Mouse (Mus musculus) lung, embryonic 16.5 days (tissue): ENCODE measurements around the gene Frem1. TPM values are rescaled to one million over a fixed set of nuclear protein-coding genes. Genes with fewer than 3 reads are reported as not detected.

ENCODE experiments used
- ATAC-seq: fragments of 200-750 bp; cut with Nextera tagmentation; 2 replicates; pipeline ENCODE4 v1.8.0; 2017; ENCODE audit warnings: low read depth, mild to moderate bottlenecking, moderate library complexity
- H3K27ac ChIP-seq: fragments of 300-500 bp; sonication (generic); 2 replicates; pipeline ENCODE4 v1.5.1; 2014; ENCODE audit warnings: mild to moderate bottlenecking, control low read depth, low read length
- H3K27me3 ChIP-seq: fragments of 300-500 bp; sonication (generic); 2 replicates; pipeline ENCODE4 v1.6.1; 2014; ENCODE audit warnings: low read depth, low read length, mixed read lengths; ENCODE audit not compliant: control insufficient read depth, insufficient read depth
- H3K36me3 ChIP-seq: fragments of 300-500 bp; sonication (generic); 2 replicates; pipeline ENCODE4 v1.6.1; 2014; ENCODE audit warnings: low read length; ENCODE audit not compliant: control insufficient read depth, insufficient read depth
- H3K4me1 ChIP-seq: fragments of 300-500 bp; sonication (generic); replicated peaks from 2 replicates; pipeline ENCODE4 v1.6.1; 2014; ENCODE audit warnings: low read length, mixed read lengths; ENCODE audit not compliant: control insufficient read depth, insufficient read depth
- H3K4me2 ChIP-seq: fragments of 300-500 bp; sonication (generic); 2 replicates; pipeline ENCODE4 v1.6.1; 2014; ENCODE audit warnings: low read depth, low read length, control low read depth
- H3K4me3 ChIP-seq: fragments of 300-500 bp; sonication (generic); 2 replicates; pipeline ENCODE4 v1.5.1; 2014; ENCODE audit warnings: mild to moderate bottlenecking, low read length, control low read depth
- H3K9ac ChIP-seq: fragments of 300-500 bp; sonication (generic); 2 replicates; pipeline ENCODE4 v1.6.1; 2014; ENCODE audit warnings: low read length, control low read depth
- H3K9me3 ChIP-seq: fragments of 300-500 bp; sonication (generic); 2 replicates; pipeline ENCODE4 v1.6.1; 2016; ENCODE audit warnings: low read length; ENCODE audit not compliant: control insufficient read depth
- WGBS: fragments of 180-500 bp; shearing (Covaris S2); extraction: QIAGEN DNeasy Blood & Tissue Kit; methylation state at CpG from one replicate; pipeline ENCODE4 v1.1.7; 2014; 5-methylcytosine and 5-hydroxymethylcytosine counted together
- polyA plus RNA-seq: library from polyadenylated mRNA; unstranded; fragments of >200 nt; fragmentation: Nextera tagmentation; extraction: Ambion mirVana; gene quantifications from 2 replicates; pipeline ENCODE4 v1.2.1, GENCODE M21; 2015

The Frem1 gene
- polyA plus RNA-seq, 1 experiment from 2014 or later = 31.9 TPM

DNA sequence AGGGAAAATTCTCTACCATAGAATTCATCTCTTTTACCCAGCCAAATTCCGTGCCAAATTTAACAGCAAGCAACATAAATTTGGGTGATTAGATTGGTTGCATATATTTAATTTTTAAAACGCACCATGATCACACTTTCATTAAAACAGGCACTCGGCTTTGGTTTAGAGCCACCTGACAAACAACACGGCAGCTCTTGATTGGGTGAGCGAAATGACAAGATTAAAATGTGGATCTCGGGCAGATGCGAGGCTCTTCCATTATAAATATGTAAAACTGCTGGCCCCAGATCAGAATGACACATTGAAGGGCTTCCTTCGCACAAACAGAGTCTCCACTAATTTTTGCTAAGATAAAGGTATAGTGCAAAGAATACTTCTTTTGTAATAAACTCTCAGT lies 105.4 kb downstream of the Frem1 start:
- H3K9ac ChIP-seq = no peak overlapping the region
- no peaks in the 10 kb centered on the region for H3K9me3 ChIP-seq
- no peak overlapping the region for H3K27ac ChIP-seq
- no peak overlapping the region for H3K4me3 ChIP-seq
- no peak overlapping the region for H3K4me2 ChIP-seq
- H3K27me3 ChIP-seq = no peaks in the 10 kb centered on the region
- 0 out of 2 replicates have a peak, but pooled peaks cover 3% of the 10 kb centered on the region for H3K36me3 ChIP-seq
- H3K4me1 ChIP-seq = no peaks in the 10 kb centered on the region
- no peak for ATAC-seq
- WGBS = 82% methylated on average over 8 of the region's 8 CpGs

DNA sequence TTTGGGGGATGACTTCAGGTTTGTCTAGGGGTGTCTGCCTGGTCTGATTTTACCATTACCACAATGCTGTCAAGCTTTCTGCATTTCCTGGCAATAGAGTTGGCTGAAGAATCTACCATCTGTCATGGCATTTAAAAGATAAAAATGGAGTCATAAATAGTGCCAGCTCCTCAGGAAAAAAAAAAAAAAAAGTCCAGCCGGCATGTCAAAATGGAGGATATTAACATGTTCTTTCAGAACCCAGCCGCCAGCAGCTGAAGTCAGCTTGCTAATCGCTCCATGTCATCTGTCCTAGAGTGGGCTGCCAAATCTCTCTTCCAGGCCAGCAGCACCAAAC lies 105.9 kb downstream of the Frem1 start:
- no peaks in the 10 kb centered on the region for H3K9me3 ChIP-seq
- no peak overlapping the region for H3K9ac ChIP-seq
- H3K27me3 ChIP-seq = no peaks in the 10 kb centered on the region
- H3K36me3 ChIP-seq = 0 out of 2 replicates have a peak, but pooled peaks cover 3% of the 10 kb centered on the region
- ATAC-seq = no peak; the same call in 1 of the 2 replicates
- H3K4me3 ChIP-seq = no peak overlapping the region
- WGBS = 58% methylated on average over 3 of the region's 3 CpGs
- H3K27ac ChIP-seq = no peak overlapping the region
- H3K4me1 ChIP-seq = no peaks in the 10 kb centered on the region
- H3K4me2 ChIP-seq = no peak overlapping the region

DNA sequence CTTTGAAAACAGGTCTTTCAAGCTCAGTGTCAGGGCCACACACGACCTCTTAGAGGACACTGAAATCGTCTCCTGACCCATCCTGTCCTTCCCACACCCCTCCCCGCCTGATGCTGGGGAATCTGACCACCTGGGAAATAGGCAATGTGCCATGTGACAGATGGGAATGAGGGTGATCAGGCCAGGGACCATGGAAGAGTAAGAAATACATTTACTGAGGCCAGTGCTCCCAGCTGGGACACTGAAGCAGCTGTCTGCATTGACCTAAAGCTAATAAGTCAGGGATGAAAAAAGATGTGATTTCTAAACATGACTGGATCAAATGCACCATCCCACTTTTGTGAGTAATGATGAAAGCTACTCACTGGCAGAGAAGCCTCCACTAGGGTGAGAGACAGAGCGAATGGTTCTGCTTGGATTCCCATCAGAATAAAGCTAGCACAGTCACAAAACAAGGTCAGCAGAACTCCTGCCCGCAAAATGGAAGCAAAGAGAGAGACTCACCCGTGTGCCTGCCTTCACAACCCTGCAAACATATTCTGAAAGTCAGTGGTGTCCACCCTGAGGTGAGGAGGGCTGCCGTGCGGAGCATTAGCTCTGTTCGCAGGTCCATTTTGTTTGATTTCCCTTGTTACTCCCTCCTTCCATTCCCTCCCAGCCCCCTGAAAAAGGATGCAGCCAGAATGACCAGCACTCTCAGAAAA lies 106.4 kb downstream of the Frem1 start:
- Histone ChIP-seq H3K36me3 (0 out of 2 replicates have a peak, but pooled peaks cover 3% of the 10 kb centered on the region), H3K9me3 (no peaks in the 10 kb centered on the region)

DNA sequence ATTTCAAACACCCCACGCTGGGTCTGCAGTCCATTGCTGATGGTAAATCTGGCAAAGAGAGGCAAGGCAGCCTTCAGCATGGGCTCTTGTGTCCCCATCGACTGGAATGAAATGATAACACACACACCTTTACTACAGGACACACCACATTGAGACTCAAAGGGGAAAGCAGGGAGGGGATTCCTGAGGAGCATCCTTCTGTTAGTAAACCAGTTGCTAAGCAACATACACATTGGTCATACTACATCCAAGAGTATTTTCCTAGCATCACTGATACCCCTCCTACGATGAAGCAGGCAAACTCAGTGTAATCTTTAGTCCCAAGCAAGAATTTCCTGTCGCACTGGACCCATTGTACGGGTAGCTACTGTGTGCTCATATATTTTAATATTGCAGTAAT lies 111.5 kb downstream of the Frem1 start:
- Histone ChIP-seq H3K4me3 (no peak overlapping the region), H3K9ac (no peak overlapping the region), H3K27me3 (no peaks in the 10 kb centered on the region), H3K4me1 (no peaks in the 10 kb centered on the region), H3K9me3 (no peaks in the 10 kb centered on the region), H3K27ac (no peak overlapping the region), H3K4me2 (no peak overlapping the region), H3K36me3 (peaks cover 9% of the 10 kb centered on the region; the same call in 1 of the 2 replicates)
- no peak for ATAC-seq
- WGBS = 84% methylated on average over 5 of the region's 5 CpGs

More for the DNA sequence above, 106.4 kb downstream of the Frem1 start:
- no peak overlapping the region for H3K4me3 ChIP-seq
- no peak overlapping the region for H3K9ac ChIP-seq
- H3K4me1 ChIP-seq = no peaks in the 10 kb centered on the region
- no peaks in the 10 kb centered on the region for H3K27me3 ChIP-seq
- no peak overlapping the region for H3K27ac ChIP-seq
- WGBS = 74% methylated on average over 9 of the region's 9 CpGs
- H3K4me2 ChIP-seq = no peak overlapping the region
- peak; percentile 20; the same call in 1 of the 2 replicates for ATAC-seq

DNA sequence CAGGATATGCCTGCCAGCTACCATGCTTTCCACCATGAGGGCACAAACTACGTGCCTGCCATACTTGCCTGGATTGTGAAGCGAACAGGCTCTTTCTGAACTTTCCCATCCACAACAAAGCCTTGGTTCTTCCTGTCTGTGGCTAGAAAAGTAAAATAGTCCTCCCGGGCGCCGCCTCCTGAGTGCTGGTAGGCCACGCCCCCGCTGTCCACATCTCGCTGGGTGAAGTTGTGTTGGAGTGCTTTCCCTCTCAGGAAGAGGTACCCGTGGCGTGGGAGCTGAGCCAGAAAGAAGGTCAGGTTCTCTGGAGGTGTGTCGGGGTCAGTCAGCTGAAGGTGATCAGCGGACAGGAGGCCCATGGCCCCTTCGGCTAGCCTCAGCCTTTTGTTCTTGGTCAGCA lies 111.9 kb downstream of the Frem1 start:
- Histone ChIP-seq H3K9me3 (no peaks in the 10 kb centered on the region), H3K27ac (no peak overlapping the region), H3K4me3 (no peak overlapping the region), H3K27me3 (no peaks in the 10 kb centered on the region), H3K9ac (no peak overlapping the region), H3K4me1 (no peaks in the 10 kb centered on the region), H3K36me3 (peaks cover 9% of the 10 kb centered on the region; the same call in 1 of the 2 replicates), H3K4me2 (no peak overlapping the region)
- 68% methylated on average over 13 of the region's 13 CpGs for WGBS
- ATAC-seq = no peak; the same call in 1 of the 2 replicates

DNA sequence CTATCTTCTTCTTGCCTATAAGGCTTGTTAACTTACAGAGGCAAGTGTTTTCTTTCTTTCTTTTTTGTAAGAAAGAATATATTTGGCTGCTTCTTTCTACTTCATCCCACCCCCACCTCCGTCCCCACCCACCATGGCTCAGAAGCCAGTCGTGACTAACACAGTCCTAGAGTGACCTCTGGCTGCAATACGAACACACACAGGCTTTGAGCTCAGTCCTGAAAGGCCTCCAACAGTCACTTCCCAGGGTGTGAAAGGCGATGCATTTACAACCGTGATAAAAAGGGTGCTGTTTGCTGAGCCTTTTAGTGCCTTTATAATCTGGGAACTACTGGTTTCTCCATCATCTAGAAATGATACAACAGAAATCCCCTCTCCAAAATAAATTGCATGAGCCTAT lies 117.8 kb downstream of the Frem1 start:
- H3K36me3 ChIP-seq = no peaks in the 10 kb centered on the region
- H3K4me2 ChIP-seq = no peak overlapping the region; the same call in 1 of the 2 replicates
- H3K9me3 ChIP-seq = no peaks in the 10 kb centered on the region
- no peak overlapping the region for H3K9ac ChIP-seq
- WGBS = 19% methylated on average over 5 of the region's 5 CpGs
- H3K27ac ChIP-seq = no peak overlapping the region
- H3K4me1 ChIP-seq = no peaks in the 10 kb centered on the region
- no peaks in the 10 kb centered on the region for H3K27me3 ChIP-seq
- no peak overlapping the region for H3K4me3 ChIP-seq
- peak; percentile 87 for ATAC-seq

DNA sequence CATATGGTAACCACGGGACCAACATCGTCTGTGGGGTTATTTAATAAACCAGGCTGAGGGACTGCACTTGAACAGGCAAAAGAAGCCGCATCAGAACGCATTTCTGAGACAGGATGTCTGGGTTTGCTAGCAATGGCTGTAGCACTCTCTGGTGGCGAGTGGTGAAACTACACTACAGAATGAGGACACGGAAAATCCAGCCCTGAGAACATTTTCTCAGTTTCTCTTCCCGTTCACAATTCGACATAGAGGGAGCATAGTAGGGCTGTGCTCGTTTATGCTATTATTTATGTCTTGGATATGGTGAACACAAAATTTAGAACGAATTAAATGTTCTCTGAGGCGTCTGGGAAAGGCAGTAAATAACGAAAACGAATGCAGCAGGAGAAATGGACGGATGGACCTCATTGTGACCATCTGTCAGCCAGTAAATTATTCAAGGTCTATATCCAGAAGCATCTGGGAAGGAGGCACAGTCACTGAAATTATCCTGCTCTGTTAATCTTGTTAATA lies 118.4 kb downstream of the Frem1 start:
- no peaks in the 10 kb centered on the region for H3K36me3 ChIP-seq
- peak overlapping the region; percentile 28 for H3K4me3 ChIP-seq
- WGBS = 17% methylated on average over 14 of the region's 14 CpGs
- H3K9me3 ChIP-seq = no peaks in the 10 kb centered on the region
- peak; percentile 64; the same call in 1 of the 2 replicates for ATAC-seq
- no peak overlapping the region for H3K27ac ChIP-seq
- H3K27me3 ChIP-seq = no peaks in the 10 kb centered on the region
- peak overlapping the region; percentile 30; the same call in 1 of the 2 replicates for H3K9ac ChIP-seq
- H3K4me1 ChIP-seq = no peaks in the 10 kb centered on the region
- peak overlapping the region; percentile 31 for H3K4me2 ChIP-seq

DNA sequence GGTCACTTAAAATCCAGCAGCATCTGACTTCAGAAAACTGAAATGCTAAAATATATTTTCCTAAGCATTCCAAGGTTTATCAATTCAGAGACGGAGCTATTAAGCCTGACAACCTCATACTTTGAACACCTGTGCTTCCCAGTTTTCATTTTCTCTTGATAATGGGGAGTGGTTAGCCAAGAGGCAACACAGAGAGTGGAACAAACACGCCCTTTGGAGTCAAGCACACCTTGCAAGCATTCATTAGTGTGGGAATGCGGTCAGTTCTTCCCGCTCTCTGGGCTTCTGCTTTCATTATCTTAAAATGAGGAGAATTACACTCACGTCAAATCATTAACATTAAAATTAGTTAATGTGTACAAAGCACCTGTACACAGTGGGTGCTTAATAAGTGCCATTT lies 122.1 kb downstream of the Frem1 start:
- 64% methylated on average over 5 of the region's 5 CpGs for WGBS
- Histone ChIP-seq H3K9ac (no peak overlapping the region), H3K4me3 (no peak overlapping the region), H3K27ac (no peak overlapping the region), H3K9me3 (no peaks in the 10 kb centered on the region), H3K4me2 (no peak overlapping the region), H3K36me3 (peaks cover 5% of the 10 kb centered on the region; the same call in 1 of the 2 replicates), H3K27me3 (no peaks in the 10 kb centered on the region), H3K4me1 (no peaks in the 10 kb centered on the region)
- ATAC-seq = no peak

DNA sequence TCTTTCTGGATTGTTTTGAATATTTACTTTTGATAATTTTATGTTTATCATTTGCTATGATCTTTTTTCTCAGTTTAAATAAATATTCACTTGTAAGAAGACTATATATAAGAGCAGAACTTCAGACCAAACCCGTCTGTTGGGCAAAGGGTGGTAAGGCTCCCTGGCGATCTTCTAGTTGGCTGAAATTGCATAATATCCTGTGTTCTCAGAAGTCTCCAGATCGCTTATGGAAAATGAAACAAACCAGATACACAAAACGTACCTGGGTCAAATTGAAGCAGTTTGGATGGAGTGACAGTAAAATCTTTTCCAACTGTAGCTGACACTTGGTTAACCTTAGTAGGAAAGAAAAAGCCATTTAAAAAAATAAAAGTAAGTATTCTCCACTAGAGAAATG lies 130.2 kb downstream of the Frem1 start:
- H3K9ac ChIP-seq = no peak overlapping the region
- WGBS = 45% methylated on average over 4 of the region's 4 CpGs
- no peak overlapping the region for H3K4me3 ChIP-seq
- peaks cover 7% of the 10 kb centered on the region; the same call in 1 of the 2 replicates for H3K4me1 ChIP-seq
- H3K27me3 ChIP-seq = no peaks in the 10 kb centered on the region
- H3K27ac ChIP-seq = no peak overlapping the region
- ATAC-seq = no peak
- no peaks in the 10 kb centered on the region for H3K36me3 ChIP-seq
- H3K9me3 ChIP-seq = no peaks in the 10 kb centered on the region
- no peak overlapping the region for H3K4me2 ChIP-seq
